Mouse (Mus musculus): ENCODE measurements around the gene Mxi1.

- TF ChIP-seq CTCF (IDR thresholded peaks at IDR 0.05; ENCODE audit: low read depth, low read length) (no peak), POLR2A (IDR thresholded peaks at IDR 0.05; ENCODE audit: extremely low read depth, insufficient read depth, low read length) (0 out of 2 replicates have a peak, but pooled peaks have one; percentile 30)
Measured at GRCm38 (mm10) chr19:53312336-53312871, 2.1 kb downstream of the Mxi1 start.
